Mouse (Mus musculus): ENCODE results near the gene Kbtbd13.
A peak's percentile ranks its signal among the peaks of the same experiment; 100 is the strongest.
"Not testable (repeated sequence)": the region's sequence is repeated elsewhere in the genome, so short reads cannot be mapped to it uniquely, and the experiment has no call there.

The Kbtbd13 gene

GRCm38 (mm10) chr9:65353251-65353650, 38.2 kb downstream of the Kbtbd13 start:
- DNase-seq (ENCODE audit: low spot score in 2 of 2), result no peak

- DNase-seq (ENCODE audit: low spot score in 2 of 2), result no peak
Measured at GRCm38 (mm10) chr9:65347112-65347850, 44.2 kb downstream of the Kbtbd13 start.

GRCm38 (mm10) chr9:65346476-65347111, 44.9 kb downstream of the Kbtbd13 start:
- DNase-seq (ENCODE audit: low spot score in 2 of 2), result peak; percentile 15 to 20

- DNase-seq (ENCODE audit: low spot score in 2 of 2), result peak; percentile 95 to 96
Measured at GRCm38 (mm10) chr9:65345854-65346475, 45.5 kb downstream of the Kbtbd13 start, which contains the start of gene Pdcd7. Gene Pdcd7, plus strand, starts transcription at chr9:65346104.

- DNase-seq (ENCODE audit: low spot score in 2 of 2), result not testable (repeated sequence)
Measured at GRCm38 (mm10) chr9:65345439-65345838, 46.0 kb downstream of the Kbtbd13 start.

- no peak for DNase-seq (ENCODE audit: low spot score in 2 of 2)
Measured at GRCm38 (mm10) chr9:65340414-65340813, 51.0 kb downstream of the Kbtbd13 start.

- no peak for DNase-seq (ENCODE audit: low spot score in 2 of 2)
Measured at GRCm38 (mm10) chr9:65339146-65339545, 52.3 kb downstream of the Kbtbd13 start.

Data from frontal cortex, postnatal 25 days (tissue).